ENCODE assay signal across 12 mouse cellular contexts in the genomic region with DNA sequence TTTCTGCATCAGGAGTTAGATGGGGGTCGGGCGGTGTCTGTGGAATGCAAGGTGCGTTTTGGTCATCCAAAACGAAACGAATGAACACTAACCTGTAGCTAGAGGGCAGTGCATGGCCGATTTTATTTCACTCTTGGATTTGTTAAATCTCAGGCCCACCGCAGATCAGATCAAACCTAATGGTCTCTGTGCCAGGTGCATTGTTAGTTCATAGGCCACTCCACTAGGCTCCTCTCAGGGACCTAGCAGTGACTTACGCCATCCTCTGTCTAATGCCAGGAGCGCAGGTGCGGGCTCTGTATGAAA. TPM values are rescaled to one million over a fixed set of nuclear protein-coding genes. Genes with fewer than 3 reads are reported as not detected.
DNase-seq lines count a peak whose midpoint lies in the region; ATAC-seq lines count a peak whose summit lies in the region.
"Had no signal": no experiment of that assay in that cellular context is flagged by ENCODE, and none has a peak within 500 bp of the region (broad histone marks: within the 10 kb centered on the region; RNA-seq: fewer than 3 reads in every experiment).

No protein-coding gene starts in this region.

- H3K36me3 ChIP-seq in heart, embryonic 16.5 days (ENCODE audit: control insufficient read depth, insufficient read depth), result no peaks in the 10 kb centered on the region
- no peaks in the 10 kb centered on the region for H3K36me3 ChIP-seq in midbrain, embryonic 12.5 days
- no peaks in the 10 kb centered on the region for H3K36me3 ChIP-seq in midbrain, embryonic 11.5 days (ENCODE audit: control insufficient read depth, insufficient read depth, low read length)
- no peaks in the 10 kb centered on the region for H3K36me3 ChIP-seq in hindbrain, embryonic 16.5 days (ENCODE audit: control insufficient read depth, insufficient read depth, low read length)
- no peaks in the 10 kb centered on the region for H3K36me3 ChIP-seq in stomach, embryonic 15.5 days
- H3K36me3 ChIP-seq: liver, embryonic 15.5 days had no signal

- H3K9ac ChIP-seq in heart, embryonic 16.5 days (ENCODE audit: low read length), result no peak overlapping the region
- H3K9ac ChIP-seq in midbrain, embryonic 12.5 days (replicated peaks), result 0 out of 2 replicates have a peak overlapping the region, but pooled peaks have one; percentile 20
- no peak overlapping the region for H3K9ac ChIP-seq in midbrain, embryonic 11.5 days (ENCODE audit: low read length)
- H3K9ac ChIP-seq in hindbrain, embryonic 16.5 days (ENCODE audit: low read depth, low read length), result no peak overlapping the region; the same call in 1 of the 2 replicates
- H3K9ac ChIP-seq in stomach, embryonic 15.5 days, result no peak overlapping the region
- H3K9ac ChIP-seq: liver, embryonic 15.5 days had no signal

- H3K9me3 ChIP-seq in heart, embryonic 16.5 days (replicated peaks; ENCODE audit: control insufficient read depth, low read length), result no peaks in the 10 kb centered on the region
- H3K9me3 ChIP-seq in midbrain, embryonic 12.5 days, result no peaks in the 10 kb centered on the region
- no peaks in the 10 kb centered on the region for H3K9me3 ChIP-seq in midbrain, embryonic 11.5 days (ENCODE audit: control insufficient read depth, low read length)
- no peaks in the 10 kb centered on the region for H3K9me3 ChIP-seq in hindbrain, embryonic 16.5 days (ENCODE audit: control insufficient read depth, low read length)
- no peaks in the 10 kb centered on the region for H3K9me3 ChIP-seq in stomach, embryonic 15.5 days
- H3K9me3 ChIP-seq: liver, embryonic 15.5 days had no signal

- 6% methylated on average over 10 of the region's 10 CpGs for WGBS in heart, embryonic 16.5 days
- 3% methylated on average over 10 of the region's 10 CpGs for WGBS in midbrain, embryonic 12.5 days
- WGBS in midbrain, embryonic 11.5 days, result 6% methylated on average over 10 of the region's 10 CpGs
- 2% methylated on average over 10 of the region's 10 CpGs for WGBS in hindbrain, embryonic 16.5 days
- WGBS in stomach, embryonic 15.5 days, result 7% methylated on average over 10 of the region's 10 CpGs

- ATAC-seq in heart, embryonic 16.5 days (replicated peaks; ENCODE audit: extremely low read depth, insufficient read depth, low FRiP score), result no peak
- no peak for ATAC-seq in midbrain, embryonic 12.5 days (ENCODE audit: low FRiP score, low read depth)
- ATAC-seq in midbrain, embryonic 11.5 days (ENCODE audit: low FRiP score), result no peak
- ATAC-seq in hindbrain, embryonic 16.5 days, result peak; percentile 46
- no peak for ATAC-seq in stomach, embryonic 15.5 days (ENCODE audit: insufficient read depth, low FRiP score, low read depth)

- H3K4me2 ChIP-seq in heart, embryonic 16.5 days (ENCODE audit: low read depth, low read length), result peak overlapping the region; percentile 40
- H3K4me2 ChIP-seq in midbrain, embryonic 12.5 days (replicated peaks), result peak overlapping the region; percentile 48
- no peak overlapping the region for H3K4me2 ChIP-seq in midbrain, embryonic 11.5 days
- H3K4me2 ChIP-seq in hindbrain, embryonic 16.5 days (ENCODE audit: low read length), result peak overlapping the region; percentile 57
- 0 out of 2 replicates have a peak overlapping the region, but pooled peaks have one; percentile 19 for H3K4me2 ChIP-seq in stomach, embryonic 15.5 days
- H3K4me2 ChIP-seq: liver, embryonic 15.5 days had no signal

- 0 out of 2 replicates have a peak, but pooled peaks cover 4% of the 10 kb centered on the region for H3K4me1 ChIP-seq in heart, embryonic 16.5 days (ENCODE audit: control insufficient read depth, insufficient read depth, low read length)
- peaks cover 14% of the 10 kb centered on the region; the same call in 1 of the 2 replicates for H3K4me1 ChIP-seq in midbrain, embryonic 12.5 days
- H3K4me1 ChIP-seq in midbrain, embryonic 11.5 days (ENCODE audit: control insufficient read depth, insufficient read depth, low read length), result peaks cover 3% of the 10 kb centered on the region
- H3K4me1 ChIP-seq in hindbrain, embryonic 16.5 days (ENCODE audit: control insufficient read depth, insufficient read depth, low read depth, low read length), result peaks cover 6% of the 10 kb centered on the region
- no peaks in the 10 kb centered on the region for H3K4me1 ChIP-seq in stomach, embryonic 15.5 days
- H3K4me1 ChIP-seq: liver, embryonic 15.5 days had no signal

- H3K27me3 ChIP-seq in heart, embryonic 16.5 days (ENCODE audit: control insufficient read depth, insufficient read depth, low read length), result peaks cover 43% of the 10 kb centered on the region
- peaks cover 43% of the 10 kb centered on the region for H3K27me3 ChIP-seq in midbrain, embryonic 12.5 days
- H3K27me3 ChIP-seq in midbrain, embryonic 11.5 days (ENCODE audit: control insufficient read depth, insufficient read depth, low read length), result peaks cover 27% of the 10 kb centered on the region
- peaks cover 17% of the 10 kb centered on the region for H3K27me3 ChIP-seq in hindbrain, embryonic 16.5 days (replicated peaks; ENCODE audit: control insufficient read depth, insufficient read depth, low read length)
- peaks cover 31% of the 10 kb centered on the region for H3K27me3 ChIP-seq in stomach, embryonic 15.5 days (replicated peaks)

- DNase-seq in heart, adult 11 months, result no peak
- no peak for DNase-seq in midbrain, embryonic 11.5 days (ENCODE audit: low spot score, missing footprints)
- no peak for DNase-seq in right cerebral cortex, postnatal 36 days (ENCODE audit: low spot score in 2 of 2)
- no peak for DNase-seq in layer of hippocampus, postnatal 25 days (ENCODE audit: extremely low spot score in 1 of 2, low spot score in 1 of 2)

- H3K4me3 ChIP-seq in heart, embryonic 16.5 days (ENCODE audit: low read length), result peak overlapping the region; percentile 16
- no peak overlapping the region for H3K4me3 ChIP-seq in midbrain, embryonic 12.5 days
- H3K4me3 ChIP-seq in midbrain, embryonic 11.5 days (ENCODE audit: low read depth, low read length), result no peak overlapping the region
- peak overlapping the region; percentile 34 for H3K4me3 ChIP-seq in hindbrain, embryonic 16.5 days (ENCODE audit: low read length)
- 0 out of 2 replicates have a peak overlapping the region, but pooled peaks have one; percentile 2 for H3K4me3 ChIP-seq in stomach, embryonic 15.5 days (replicated peaks)
- H3K4me3 ChIP-seq: liver, embryonic 15.5 days had no signal

- H3K27ac ChIP-seq in heart, embryonic 16.5 days (ENCODE audit: low read length), result no peak overlapping the region
- no peak overlapping the region for H3K27ac ChIP-seq in midbrain, embryonic 12.5 days (replicated peaks)
- no peak overlapping the region for H3K27ac ChIP-seq in midbrain, embryonic 11.5 days (ENCODE audit: low read depth, low read length)
- no peak overlapping the region for H3K27ac ChIP-seq in hindbrain, embryonic 16.5 days (ENCODE audit: low read depth, low read length)
- no peak overlapping the region for H3K27ac ChIP-seq in stomach, embryonic 15.5 days
- H3K27ac ChIP-seq: liver, embryonic 15.5 days had no signal

RNA-seq across cellular contexts. Expression of gene T2, which starts 34.0 kb away (rescaled TPM):
- polyA plus RNA-seq in heart, embryonic 16.5 days (2015; fragmentation: Nextera tagmentation; extraction: Ambion mirVana), result 1.3 and 2.3 TPM in 2 replicates
- 0.71 TPM in 1 of 2 replicates, not detected in the other for polyA plus RNA-seq in midbrain, embryonic 12.5 days (2016; fragmentation: Nextera tagmentation; extraction: Ambion mirVana)
- polyA plus RNA-seq in midbrain, embryonic 11.5 days (2014; fragmentation: Nextera tagmentation; extraction: Ambion mirVana), result 0.18 and 0.30 TPM in 2 replicates
- 0.72 and 0.99 TPM in 2 replicates for polyA plus RNA-seq in hindbrain, embryonic 16.5 days (2015; fragmentation: Nextera tagmentation; extraction: Ambion mirVana)
- 0.48 and 0.49 TPM in 2 replicates for polyA plus RNA-seq in stomach, embryonic 15.5 days (2015; fragmentation: Nextera tagmentation; extraction: Ambion mirVana)
- under 1 TPM; 0.34 to 0.82 TPM for total RNA-seq in layer of hippocampus, postnatal 25 days (2021)
- total RNA-seq: gastrocnemius, postnatal 4 days; neutrophil, adult 5-6 weeks had no signal
- polyA plus RNA-seq: liver, embryonic 15.5 days had no signal

RNA-seq across cellular contexts. Expression of gene T, which starts 44.5 kb away (rescaled TPM):
- polyA plus RNA-seq in heart, embryonic 16.5 days (2015; fragmentation: Nextera tagmentation; extraction: Ambion mirVana), result 0.16 and 0.35 TPM in 2 replicates
- 0.54 and 0.64 TPM in 2 replicates for polyA plus RNA-seq in midbrain, embryonic 12.5 days (2016; fragmentation: Nextera tagmentation; extraction: Ambion mirVana)
- 0.93 and 1.3 TPM in 2 replicates for polyA plus RNA-seq in midbrain, embryonic 11.5 days (2014; fragmentation: Nextera tagmentation; extraction: Ambion mirVana)
- 0.25 and 0.35 TPM in 2 replicates for polyA plus RNA-seq in hindbrain, embryonic 16.5 days (2015; fragmentation: Nextera tagmentation; extraction: Ambion mirVana)
- 0.54 and 0.76 TPM in 2 replicates for polyA plus RNA-seq in stomach, embryonic 15.5 days (2015; fragmentation: Nextera tagmentation; extraction: Ambion mirVana)
- total RNA-seq in layer of hippocampus, postnatal 25 days (2021), result not detected
- total RNA-seq: neutrophil, adult 5-6 weeks had no signal
- polyA plus RNA-seq: CD4-positive, CD25-positive, alpha-beta regulatory T cell, adult 4 months; liver, embryonic 15.5 days had no signal

RNA-seq across cellular contexts. Expression of gene Prr18, which starts 52.5 kb away (rescaled TPM):
- polyA plus RNA-seq in heart, embryonic 16.5 days (2015; fragmentation: Nextera tagmentation; extraction: Ambion mirVana), result 0.21 and 0.30 TPM in 2 replicates
- polyA plus RNA-seq in midbrain, embryonic 12.5 days (2016; fragmentation: Nextera tagmentation; extraction: Ambion mirVana), result 3.9 and 4.1 TPM in 2 replicates
- polyA plus RNA-seq in midbrain, embryonic 11.5 days (2014; fragmentation: Nextera tagmentation; extraction: Ambion mirVana), result 0.90 and 1.3 TPM in 2 replicates
- polyA plus RNA-seq in hindbrain, embryonic 16.5 days (2015; fragmentation: Nextera tagmentation; extraction: Ambion mirVana), result 16.4 and 16.9 TPM in 2 replicates
- polyA plus RNA-seq in stomach, embryonic 15.5 days (2015; fragmentation: Nextera tagmentation; extraction: Ambion mirVana), result 0.55 and 0.57 TPM in 2 replicates
- 10 to 100 TPM; 22.8 to 23.6 TPM for total RNA-seq in layer of hippocampus, postnatal 25 days (2021)
- polyA plus RNA-seq: CD4-positive, CD25-positive, alpha-beta regulatory T cell, adult 4 months had no signal

Comparison
In these comparisons a context has a peak if more than half of its experiments do, and no peak if none do; other contexts are left out.
1. H3K4me3 ChIP-seq: peak in heart, embryonic 16.5 days (single experiment), hindbrain, embryonic 16.5 days (single experiment) and stomach, embryonic 15.5 days (single experiment); none in midbrain, embryonic 12.5 days (single experiment) and midbrain, embryonic 11.5 days (single experiment).